Mouse (Mus musculus): ENCODE results near the gene Narfl.

DNA sequence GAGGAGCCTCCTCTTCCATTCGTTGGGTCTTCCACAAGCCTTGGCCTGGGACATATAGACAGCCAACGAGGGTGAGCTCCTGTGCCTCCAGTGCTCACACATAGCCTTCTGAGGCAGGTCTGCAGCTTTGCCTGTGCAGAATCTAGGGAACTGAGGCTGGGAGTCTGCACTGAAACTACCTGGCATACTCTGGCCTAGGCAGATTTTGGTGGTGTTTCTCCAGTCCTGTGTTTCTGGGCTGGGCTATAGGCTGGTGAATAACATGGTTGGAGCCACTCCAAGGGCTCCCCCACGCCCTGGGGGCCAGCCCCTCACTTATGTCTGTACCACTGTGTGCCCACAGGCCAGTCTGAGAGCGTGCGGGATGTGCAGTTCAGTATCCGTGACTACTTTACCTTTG lies 51.7 kb downstream of the Narfl start:
- TF ChIP-seq GATA1 (IDR thresholded peaks at IDR 0.05; ENCODE audit: borderline replicate concordance, low read length): no peak
- TF ChIP-seq FLI1 (IDR thresholded peaks at IDR 0.05; ENCODE audit: low read length): no peak

All from megakaryocyte, embryonic 14.5 days (primary cell).